Mouse (Mus musculus): Measurements from ENCODE around the gene Smyd3.

Gene Smyd3

GRCm38 (mm10) chr1:179116729-179117663, 400.8 kb downstream of the Smyd3 start:
- no peak for DNase-seq (ENCODE audit: low spot score in 2 of 2)

- no peak for DNase-seq (ENCODE audit: low spot score in 2 of 2)
Observed at GRCm38 (mm10) chr1:179114833-179115495, 402.9 kb downstream of the Smyd3 start.

- DNase-seq (ENCODE audit: low spot score in 2 of 2): no peak
Observed at GRCm38 (mm10) chr1:179114385-179114784, 403.5 kb downstream of the Smyd3 start.

GRCm38 (mm10) chr1:179108759-179109158, 409.1 kb downstream of the Smyd3 start:
- DNase-seq (ENCODE audit: low spot score in 2 of 2): no peak

- no peak for DNase-seq (ENCODE audit: low spot score in 2 of 2)
Observed at GRCm38 (mm10) chr1:179107761-179108694, 409.8 kb downstream of the Smyd3 start.

- no peak for DNase-seq (ENCODE audit: low spot score in 2 of 2)
Observed at GRCm38 (mm10) chr1:179107211-179107610, 410.6 kb downstream of the Smyd3 start.

GRCm38 (mm10) chr1:179106702-179107145, 411.1 kb downstream of the Smyd3 start:
- DNase-seq (ENCODE audit: low spot score in 2 of 2): no peak

- DNase-seq (ENCODE audit: low spot score in 2 of 2): no peak
Observed at GRCm38 (mm10) chr1:179106103-179106701, 411.6 kb downstream of the Smyd3 start.

- DNase-seq (ENCODE audit: low spot score in 2 of 2): no peak
Observed at GRCm38 (mm10) chr1:179104447-179104846, 413.4 kb downstream of the Smyd3 start.

- no peak for DNase-seq (ENCODE audit: low spot score in 2 of 2)
Observed at GRCm38 (mm10) chr1:179096993-179097392, 420.8 kb downstream of the Smyd3 start.

- DNase-seq (ENCODE audit: low spot score in 2 of 2): no peak
Observed at GRCm38 (mm10) chr1:179096323-179096722, 421.5 kb downstream of the Smyd3 start.

- DNase-seq (ENCODE audit: low spot score in 2 of 2): no peak
Observed at GRCm38 (mm10) chr1:179089174-179089573, 428.7 kb downstream of the Smyd3 start.

GRCm38 (mm10) chr1:179087033-179087998, 430.5 kb downstream of the Smyd3 start:
- peak in 1 of 2 experiments; percentile 34 for DNase-seq (ENCODE audit: low spot score in 2 of 2)

GRCm38 (mm10) chr1:179086208-179086607, 431.6 kb downstream of the Smyd3 start:
- no peak for DNase-seq (ENCODE audit: low spot score in 2 of 2)

- no peak for DNase-seq (ENCODE audit: low spot score in 2 of 2)
Observed at GRCm38 (mm10) chr1:179083098-179083497, 434.7 kb downstream of the Smyd3 start.

- DNase-seq (ENCODE audit: low spot score in 2 of 2): no peak
Observed at GRCm38 (mm10) chr1:179073846-179074245, 444.0 kb downstream of the Smyd3 start.

- DNase-seq (ENCODE audit: low spot score in 2 of 2): no peak
Observed at GRCm38 (mm10) chr1:179072935-179073654, 444.7 kb downstream of the Smyd3 start.

GRCm38 (mm10) chr1:179072406-179072805, 445.4 kb downstream of the Smyd3 start:
- no peak for DNase-seq (ENCODE audit: low spot score in 2 of 2)

- no peak for DNase-seq (ENCODE audit: low spot score in 2 of 2)
Observed at GRCm38 (mm10) chr1:179068990-179069389, 448.9 kb downstream of the Smyd3 start.

GRCm38 (mm10) chr1:179065294-179065601, 452.6 kb downstream of the Smyd3 start:
- DNase-seq (ENCODE audit: low spot score in 2 of 2): no peak
